Mouse (Mus musculus) lung, adult 2 months (tissue): Measurements from ENCODE around the gene Crygd.

Experiments
- CTCF ChIP-seq: fragments of 200-500 bp; IDR thresholded peaks from 2 replicates; pipeline ENCODE4 v1.5.1; 2011; ENCODE audit warnings: mild to moderate bottlenecking, low read length, control low read depth; ENCODE audit not compliant: insufficient read depth
- POLR2A ChIP-seq: fragments of 200-500 bp; IDR thresholded peaks from 2 replicates; pipeline ENCODE4 v1.6.1; 2011; ENCODE audit warnings: low read depth, mild to moderate bottlenecking, control low read depth, low read length, borderline replicate concordance; ENCODE audit errors: extremely low read depth

DNA sequence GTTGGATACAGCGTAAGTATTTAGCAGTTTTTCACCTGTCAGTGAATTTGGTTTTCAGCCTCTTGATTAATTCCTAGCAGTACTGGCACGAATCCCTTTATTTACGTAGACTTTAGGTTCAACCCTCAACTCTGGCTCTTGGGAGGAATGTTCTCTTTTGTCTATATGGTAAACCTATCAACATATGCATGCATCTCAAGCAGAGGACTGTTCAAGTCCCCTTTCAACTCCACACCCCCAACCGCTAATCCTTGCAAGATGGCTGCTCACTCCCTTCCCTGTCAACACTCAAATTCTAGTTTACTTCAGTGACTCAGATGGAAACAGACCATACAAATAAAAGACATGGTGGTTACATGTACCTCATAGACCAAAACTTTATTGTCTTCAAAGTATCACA is 50.5 kb downstream of the Crygd start:
- TF ChIP-seq POLR2A (no peak), CTCF (no peak)
